Mouse (Mus musculus): ENCODE measurements around the gene Hyls1. TPM values are rescaled to one million over a fixed set of nuclear protein-coding genes. Genes with fewer than 3 reads are reported as not detected.
A peak's percentile ranks its signal among the peaks of the same experiment; 100 is the strongest.

The Hyls1 gene
- polyA plus RNA-seq, 1 experiment from 2014 or later: 32.3 TPM

DNA sequence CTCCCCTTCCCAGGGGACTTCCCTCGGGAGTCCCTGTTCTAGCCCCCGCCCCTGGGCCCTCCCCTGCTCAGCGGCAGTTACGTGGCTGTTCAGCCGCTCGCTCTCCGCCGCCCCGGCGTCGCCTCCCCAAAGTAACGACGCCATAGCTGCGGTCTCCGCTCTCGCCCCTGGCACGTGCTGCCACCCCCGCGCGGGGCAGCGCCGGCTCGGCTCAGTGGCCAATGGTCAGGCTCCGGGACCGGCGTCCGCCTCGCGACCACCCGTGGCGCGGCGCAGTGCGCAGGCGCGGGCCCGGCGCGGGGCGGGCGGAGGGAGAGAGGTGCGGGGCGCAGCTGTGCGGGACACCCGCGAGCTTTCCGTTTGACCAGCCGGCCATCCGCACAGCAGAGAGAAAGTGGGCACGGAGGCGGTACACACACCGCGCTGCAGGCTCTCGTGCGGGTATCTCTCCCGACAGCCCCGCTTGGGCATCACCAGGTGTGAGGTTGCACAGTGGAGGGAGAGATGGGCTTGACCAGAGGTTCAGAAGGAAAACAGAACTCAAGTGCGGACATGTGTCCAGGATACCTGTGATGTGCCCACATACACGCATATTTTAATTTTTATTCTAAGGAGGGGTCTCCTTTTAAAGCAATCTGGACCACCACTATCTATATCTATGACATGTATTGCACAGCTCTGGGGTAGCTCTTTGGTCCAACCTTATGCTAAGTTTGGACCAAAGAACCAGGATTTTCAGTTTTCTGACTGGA, 11.8 kb downstream of the Hyls1 start, which contains the start of the genes Ddx25 and Pus3:
Gene Ddx25 (minus strand): TSS at position 272 of the 752 bp plus-strand sequence.
Gene Pus3 (plus strand): TSS at position 339 of the 752 bp plus-strand sequence.
- Histone ChIP-seq H3K4me3 (ENCODE audit: low read depth, low read length) (peak within 1 kb of the TSS; percentile 68), H3K27ac (replicated peaks; ENCODE audit: low read depth, low read length) (no peak within 1 kb of the TSS; the same call in 1 of the 2 replicates), H3K36me3 (replicated peaks; ENCODE audit: control insufficient read depth, insufficient read depth, low read depth, low read length) (no peaks in the 10 kb centered on the region), H3K27me3 (ENCODE audit: control insufficient read depth, insufficient read depth, low read length) (no peaks in the 10 kb centered on the region), H3K9me3 (replicated peaks; ENCODE audit: control insufficient read depth, low read length) (no peaks in the 10 kb centered on the region), H3K9ac (replicated peaks; ENCODE audit: low read length) (peak within 1 kb of the TSS; percentile 82), H3K4me2 (ENCODE audit: low read depth, low read length) (peak within 1 kb of the TSS; percentile 96), H3K4me1 (ENCODE audit: control insufficient read depth, insufficient read depth, low read length) (no peaks in the 10 kb centered on the region; the same call in 1 of the 2 replicates)
- peak; percentile 68 for DNase-seq (ENCODE audit: low spot score)
- whole genome bisulfite sequencing: 1% methylated on average over 58 of the region's 59 CpGs
- ATAC-seq (replicated peaks; ENCODE audit: insufficient number of reproducible peaks, low FRiP score, low TSS enrichment, low read depth): peak; percentile 86

DNA sequence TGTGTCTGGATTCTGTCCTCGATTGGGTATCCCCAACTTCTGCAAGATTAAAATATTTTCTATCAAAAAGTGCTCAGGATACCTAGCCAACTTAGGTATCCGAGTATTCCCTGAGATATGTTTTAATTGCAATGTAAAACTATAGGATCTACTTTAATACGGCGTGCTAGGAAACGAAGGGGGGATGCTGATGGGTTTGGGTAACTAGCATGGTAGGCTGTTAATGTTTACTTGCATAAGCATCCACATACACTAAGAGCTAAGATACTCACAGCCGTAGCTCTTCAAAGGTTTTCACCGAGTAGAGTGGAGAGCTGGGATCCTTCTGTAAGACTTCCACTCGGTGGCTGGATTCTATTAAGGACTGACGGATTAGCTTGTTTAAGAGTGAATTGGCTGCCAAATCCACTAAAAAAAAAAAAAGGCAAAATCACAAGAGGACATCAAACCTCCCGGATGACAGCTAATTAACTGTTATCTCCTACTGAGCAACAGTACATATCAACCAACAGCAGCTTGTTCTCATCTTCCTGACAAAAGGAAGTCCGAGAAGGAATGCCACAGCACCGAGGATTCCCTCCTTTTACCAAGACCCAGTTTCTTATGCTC, 13.6 kb downstream of the Hyls1 start:
- DNase-seq (ENCODE audit: low spot score): no peak
- Histone ChIP-seq H3K4me2 (ENCODE audit: low read depth, low read length) (no peak overlapping the region), H3K27ac (replicated peaks; ENCODE audit: low read depth, low read length) (no peak overlapping the region), H3K36me3 (replicated peaks; ENCODE audit: control insufficient read depth, insufficient read depth, low read depth, low read length) (no peaks in the 10 kb centered on the region), H3K4me3 (ENCODE audit: low read depth, low read length) (no peak overlapping the region), H3K27me3 (ENCODE audit: control insufficient read depth, insufficient read depth, low read length) (no peaks in the 10 kb centered on the region), H3K4me1 (ENCODE audit: control insufficient read depth, insufficient read depth, low read length) (no peaks in the 10 kb centered on the region; the same call in 1 of the 2 replicates), H3K9ac (replicated peaks; ENCODE audit: low read length) (no peak overlapping the region), H3K9me3 (replicated peaks; ENCODE audit: control insufficient read depth, low read length) (no peaks in the 10 kb centered on the region)
- WGBS: 81% methylated on average over 12 of the region's 12 CpGs
- no peak for ATAC-seq (replicated peaks; ENCODE audit: insufficient number of reproducible peaks, low FRiP score, low TSS enrichment, low read depth)

DNA sequence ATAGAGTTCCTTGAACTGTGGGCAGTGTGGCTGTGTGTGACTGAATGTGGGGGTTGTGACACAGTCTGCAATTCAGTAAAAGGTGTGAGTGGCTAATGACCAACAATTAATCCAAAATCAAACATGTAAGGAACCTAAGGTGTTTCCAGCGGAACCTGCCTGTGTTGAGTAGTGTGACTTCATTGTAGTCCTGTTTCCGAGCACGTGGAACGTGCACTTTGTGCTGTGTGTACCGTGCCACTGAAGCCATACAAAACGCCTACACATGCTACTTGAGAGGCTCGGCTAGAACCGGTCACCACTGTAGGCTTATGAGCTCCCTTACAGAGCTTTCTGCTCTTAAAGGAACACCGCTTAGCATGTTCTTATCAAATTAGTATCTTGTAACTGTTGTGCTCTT, 21.7 kb downstream of the Hyls1 start:
- Histone ChIP-seq H3K4me3 (ENCODE audit: low read depth, low read length) (no peak overlapping the region), H3K9ac (replicated peaks; ENCODE audit: low read length) (no peak overlapping the region), H3K9me3 (replicated peaks; ENCODE audit: control insufficient read depth, low read length) (no peaks in the 10 kb centered on the region), H3K4me1 (ENCODE audit: control insufficient read depth, insufficient read depth, low read length) (no peaks in the 10 kb centered on the region), H3K27ac (replicated peaks; ENCODE audit: low read depth, low read length) (no peak overlapping the region), H3K4me2 (ENCODE audit: low read depth, low read length) (no peak overlapping the region), H3K36me3 (replicated peaks; ENCODE audit: control insufficient read depth, insufficient read depth, low read depth, low read length) (no peaks in the 10 kb centered on the region), H3K27me3 (ENCODE audit: control insufficient read depth, insufficient read depth, low read length) (no peaks in the 10 kb centered on the region)
- ATAC-seq (replicated peaks; ENCODE audit: insufficient number of reproducible peaks, low FRiP score, low TSS enrichment, low read depth) (no peak), DNase-seq (ENCODE audit: low spot score) (no peak)
- 83% methylated on average over 9 of the region's 9 CpGs for WGBS

DNA sequence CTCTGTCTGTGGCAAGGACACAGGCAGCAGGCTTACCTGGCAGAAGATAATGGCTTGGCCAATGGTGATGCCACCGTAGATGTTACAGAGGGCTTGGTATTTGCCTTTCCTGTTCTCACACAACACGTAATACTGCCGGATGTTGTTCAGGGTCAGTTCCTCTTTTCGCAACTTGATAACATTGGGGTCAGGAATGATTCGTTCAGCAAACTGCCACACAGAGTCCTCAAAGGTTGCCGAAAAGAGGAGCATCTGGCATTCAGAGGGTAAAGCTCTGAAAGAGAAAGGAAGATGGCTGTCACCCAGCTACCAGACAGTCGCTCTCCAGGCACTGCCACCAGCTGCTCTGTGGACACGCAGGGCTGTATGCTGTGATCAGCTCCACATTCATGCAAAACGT, 23.5 kb downstream of the Hyls1 start:
- no peak overlapping the region for H3K27ac ChIP-seq (replicated peaks; ENCODE audit: low read depth, low read length)
- no peak overlapping the region for H3K4me3 ChIP-seq (ENCODE audit: low read depth, low read length)
- H3K27me3 ChIP-seq (ENCODE audit: control insufficient read depth, insufficient read depth, low read length): no peaks in the 10 kb centered on the region
- no peaks in the 10 kb centered on the region for H3K9me3 ChIP-seq (replicated peaks; ENCODE audit: control insufficient read depth, low read length)
- H3K9ac ChIP-seq (replicated peaks; ENCODE audit: low read length): no peak overlapping the region
- WGBS: 84% methylated on average over 9 of the region's 9 CpGs
- no peak for DNase-seq (ENCODE audit: low spot score)
- no peak overlapping the region for H3K4me2 ChIP-seq (ENCODE audit: low read depth, low read length)
- no peaks in the 10 kb centered on the region for H3K4me1 ChIP-seq (ENCODE audit: control insufficient read depth, insufficient read depth, low read length)
- H3K36me3 ChIP-seq (replicated peaks; ENCODE audit: control insufficient read depth, insufficient read depth, low read depth, low read length): no peaks in the 10 kb centered on the region
- ATAC-seq (replicated peaks; ENCODE audit: insufficient number of reproducible peaks, low FRiP score, low TSS enrichment, low read depth): no peak

DNA sequence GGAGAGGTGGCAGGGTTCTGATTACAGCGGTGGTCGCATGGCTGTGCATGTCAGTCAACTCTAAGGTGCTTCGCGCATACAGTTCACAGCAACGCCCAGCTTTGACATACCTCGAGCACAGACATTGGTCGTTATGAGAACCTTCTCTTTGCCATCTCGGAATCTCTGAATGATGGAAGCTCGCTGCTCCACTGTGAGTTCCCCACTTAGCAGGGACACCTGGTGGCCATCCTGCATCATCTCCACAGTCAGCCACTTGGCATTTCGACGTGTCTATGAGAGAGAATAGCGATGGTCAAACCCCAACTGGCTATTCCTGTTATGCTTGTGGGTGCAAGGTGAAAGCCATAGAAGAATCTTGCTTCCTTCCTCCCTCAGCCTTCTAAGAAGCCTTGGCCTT, 24.5 kb downstream of the Hyls1 start:
- Histone ChIP-seq H3K4me3 (ENCODE audit: low read depth, low read length) (no peak overlapping the region), H3K4me2 (ENCODE audit: low read depth, low read length) (no peak overlapping the region), H3K4me1 (ENCODE audit: control insufficient read depth, insufficient read depth, low read length) (no peaks in the 10 kb centered on the region), H3K27ac (replicated peaks; ENCODE audit: low read depth, low read length) (no peak overlapping the region), H3K36me3 (replicated peaks; ENCODE audit: control insufficient read depth, insufficient read depth, low read depth, low read length) (no peaks in the 10 kb centered on the region), H3K9ac (replicated peaks; ENCODE audit: low read length) (no peak overlapping the region), H3K27me3 (ENCODE audit: control insufficient read depth, insufficient read depth, low read length) (no peaks in the 10 kb centered on the region), H3K9me3 (replicated peaks; ENCODE audit: control insufficient read depth, low read length) (no peaks in the 10 kb centered on the region)
- WGBS: 72% methylated on average over 12 of the region's 12 CpGs
- ATAC-seq (replicated peaks; ENCODE audit: insufficient number of reproducible peaks, low FRiP score, low TSS enrichment, low read depth) (no peak), DNase-seq (ENCODE audit: low spot score) (no peak)

DNA sequence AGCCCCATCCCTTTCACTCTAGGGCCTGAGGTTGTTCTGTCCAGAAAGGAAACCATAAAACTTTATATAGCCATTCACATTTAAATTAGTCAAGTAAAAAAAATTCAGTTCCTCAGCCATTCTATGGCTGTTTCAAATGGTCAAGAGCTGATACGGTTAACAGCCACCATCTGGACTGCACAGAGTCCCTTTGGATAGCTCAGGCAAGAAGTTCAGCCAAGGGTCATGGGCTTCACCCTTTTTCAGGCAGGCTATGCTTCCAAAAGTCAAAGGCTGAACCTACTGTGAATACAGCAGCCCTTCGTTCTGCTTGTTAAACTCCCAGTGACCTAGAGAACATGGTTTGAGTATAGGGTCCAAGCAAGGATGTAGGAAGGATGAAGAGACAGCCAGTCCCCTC, 25.5 kb downstream of the Hyls1 start:
- ATAC-seq (replicated peaks; ENCODE audit: insufficient number of reproducible peaks, low FRiP score, low TSS enrichment, low read depth) (no peak), DNase-seq (ENCODE audit: low spot score) (no peak)
- no peak overlapping the region for H3K4me3 ChIP-seq (ENCODE audit: low read depth, low read length)
- no peaks in the 10 kb centered on the region for H3K9me3 ChIP-seq (replicated peaks; ENCODE audit: control insufficient read depth, low read length)
- H3K4me1 ChIP-seq (ENCODE audit: control insufficient read depth, insufficient read depth, low read length): no peaks in the 10 kb centered on the region
- 76% methylated on average over 2 of the region's 2 CpGs for WGBS
- no peak overlapping the region for H3K4me2 ChIP-seq (ENCODE audit: low read depth, low read length)
- no peaks in the 10 kb centered on the region for H3K27me3 ChIP-seq (ENCODE audit: control insufficient read depth, insufficient read depth, low read length)
- no peak overlapping the region; the same call in 1 of the 2 replicates for H3K9ac ChIP-seq (replicated peaks; ENCODE audit: low read length)
- H3K36me3 ChIP-seq (replicated peaks; ENCODE audit: control insufficient read depth, insufficient read depth, low read depth, low read length): no peaks in the 10 kb centered on the region
- H3K27ac ChIP-seq (replicated peaks; ENCODE audit: low read depth, low read length): no peak overlapping the region

DNA sequence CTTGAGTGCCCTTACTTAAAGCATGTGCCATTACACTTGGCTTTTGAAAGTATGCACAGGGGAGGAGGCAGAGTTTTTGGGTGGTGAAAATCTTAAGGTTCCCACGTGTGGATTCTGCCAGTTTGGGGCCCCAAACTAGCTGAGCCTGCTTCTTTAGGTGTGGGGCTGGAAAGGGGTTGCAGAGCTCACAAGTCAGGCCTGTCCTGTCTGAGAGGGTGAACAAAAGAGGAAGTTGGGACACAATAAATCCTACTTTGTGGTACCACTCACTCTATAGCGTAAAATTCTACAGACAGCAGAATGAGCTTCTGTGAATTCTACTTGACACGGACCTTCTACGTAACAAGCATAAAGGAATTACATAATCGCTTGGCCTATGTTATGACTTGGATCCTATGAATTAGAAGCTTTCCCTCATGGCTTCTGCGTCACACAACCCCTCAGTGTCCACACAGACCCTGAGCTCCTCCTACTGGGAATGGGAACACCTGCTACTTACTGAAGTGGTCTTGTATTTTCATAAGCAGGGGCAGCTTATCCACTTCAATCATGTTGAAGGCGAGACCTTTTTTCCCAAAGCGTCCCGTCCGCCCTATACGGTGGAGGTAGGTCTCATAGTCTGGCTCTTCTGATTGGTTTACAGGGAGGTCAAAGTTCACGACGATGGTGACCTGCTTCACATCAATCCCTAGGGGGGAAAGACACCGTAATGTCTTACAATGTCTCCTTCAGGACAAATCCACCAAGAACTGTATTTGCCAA, 26.9 kb downstream of the Hyls1 start:
- WGBS: 84% methylated on average over 14 of the region's 14 CpGs
- Histone ChIP-seq H3K9me3 (replicated peaks; ENCODE audit: control insufficient read depth, low read length) (no peaks in the 10 kb centered on the region), H3K27ac (replicated peaks; ENCODE audit: low read depth, low read length) (no peak overlapping the region), H3K27me3 (ENCODE audit: control insufficient read depth, insufficient read depth, low read length) (no peaks in the 10 kb centered on the region), H3K9ac (replicated peaks; ENCODE audit: low read length) (no peak overlapping the region), H3K36me3 (replicated peaks; ENCODE audit: control insufficient read depth, insufficient read depth, low read depth, low read length) (no peaks in the 10 kb centered on the region), H3K4me3 (ENCODE audit: low read depth, low read length) (no peak overlapping the region), H3K4me2 (ENCODE audit: low read depth, low read length) (no peak overlapping the region), H3K4me1 (ENCODE audit: control insufficient read depth, insufficient read depth, low read length) (no peaks in the 10 kb centered on the region)
- DNase-seq (ENCODE audit: low spot score) (no peak), ATAC-seq (replicated peaks; ENCODE audit: insufficient number of reproducible peaks, low FRiP score, low TSS enrichment, low read depth) (no peak)

DNA sequence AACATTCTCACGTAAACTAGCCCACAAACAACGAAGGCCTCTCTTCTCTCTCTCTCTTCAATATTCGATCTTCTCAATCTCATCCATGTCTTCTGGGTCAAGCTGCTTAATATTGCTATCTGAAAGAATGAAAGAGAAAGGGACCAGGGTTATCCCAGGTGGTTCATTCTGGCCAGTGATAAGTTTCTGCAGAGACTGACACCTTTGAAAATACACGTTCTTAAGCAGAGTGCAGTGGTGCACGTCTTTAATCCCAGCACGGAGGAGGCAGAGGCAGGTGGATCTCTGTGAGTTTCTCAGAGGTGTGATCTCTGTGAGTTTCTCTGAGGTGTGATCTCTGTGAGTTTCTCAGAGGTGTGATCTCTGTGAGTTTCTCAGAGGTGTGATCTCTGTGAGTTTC, 28.3 kb downstream of the Hyls1 start:
- Histone ChIP-seq H3K36me3 (replicated peaks; ENCODE audit: control insufficient read depth, insufficient read depth, low read depth, low read length) (no peaks in the 10 kb centered on the region), H3K4me2 (ENCODE audit: low read depth, low read length) (no peak overlapping the region), H3K9ac (replicated peaks; ENCODE audit: low read length) (no peak overlapping the region), H3K4me3 (ENCODE audit: low read depth, low read length) (no peak overlapping the region), H3K27me3 (ENCODE audit: control insufficient read depth, insufficient read depth, low read length) (no peaks in the 10 kb centered on the region), H3K4me1 (ENCODE audit: control insufficient read depth, insufficient read depth, low read length) (no peaks in the 10 kb centered on the region), H3K9me3 (replicated peaks; ENCODE audit: control insufficient read depth, low read length) (no peaks in the 10 kb centered on the region), H3K27ac (replicated peaks; ENCODE audit: low read depth, low read length) (no peak overlapping the region)
- DNase-seq (ENCODE audit: low spot score) (no peak), ATAC-seq (replicated peaks; ENCODE audit: insufficient number of reproducible peaks, low FRiP score, low TSS enrichment, low read depth) (no peak)
- WGBS: 73% methylated on average over 6 of the region's 6 CpGs
